Mouse (Mus musculus) frontal cortex, postnatal 14 days (tissue): ENCODE results near the gene Bsnd.

Experiments
- DNase-seq, 2 experiments: peaks; one replicate each; pipeline ENCODE4 v3.0.0; 2022; ENCODE audit warnings: low spot score in 2 of 2

Bsnd gene

GRCm38 (mm10) chr4:106483215-106483727, 8.8 kb downstream of the Bsnd start:
- no peak for DNase-seq

- DNase-seq = no peak
Observed at GRCm38 (mm10) chr4:106480545-106480944, 11.5 kb downstream of the Bsnd start.

- DNase-seq = peak; percentile 56 to 57
Observed at GRCm38 (mm10) chr4:106474241-106474640, 17.8 kb downstream of the Bsnd start.

- peak; percentile 46 to 70 for DNase-seq
Observed at GRCm38 (mm10) chr4:106472335-106472734, 19.7 kb downstream of the Bsnd start.

GRCm38 (mm10) chr4:106470921-106471320, 21.2 kb downstream of the Bsnd start:
- no peak for DNase-seq

GRCm38 (mm10) chr4:106467420-106468110, 24.5 kb downstream of the Bsnd start:
- no peak for DNase-seq

- DNase-seq = no peak
Observed at GRCm38 (mm10) chr4:106463174-106463801, 28.8 kb downstream of the Bsnd start.

- no peak for DNase-seq
Observed at GRCm38 (mm10) chr4:106462524-106462923, 29.6 kb downstream of the Bsnd start.

- DNase-seq = no peak
Observed at GRCm38 (mm10) chr4:106462016-106462415, 30.1 kb downstream of the Bsnd start.

GRCm38 (mm10) chr4:106454541-106454940, 37.5 kb downstream of the Bsnd start:
- no peak for DNase-seq

GRCm38 (mm10) chr4:106453516-106453915, 38.6 kb downstream of the Bsnd start:
- DNase-seq = no peak

GRCm38 (mm10) chr4:106453108-106453507, 39.0 kb downstream of the Bsnd start:
- DNase-seq = no peak

GRCm38 (mm10) chr4:106452401-106452800, 39.7 kb downstream of the Bsnd start:
- DNase-seq = peak in 1 of 2 experiments; percentile 53

GRCm38 (mm10) chr4:106449306-106449705, 42.8 kb downstream of the Bsnd start:
- DNase-seq = no peak

- DNase-seq = no peak
Observed at GRCm38 (mm10) chr4:106443182-106443581, 48.9 kb downstream of the Bsnd start.

GRCm38 (mm10) chr4:106438763-106439162, 53.3 kb downstream of the Bsnd start:
- peak in 1 of 2 experiments; percentile 17 for DNase-seq

GRCm38 (mm10) chr4:106437207-106437606, 54.9 kb downstream of the Bsnd start:
- peak in 1 of 2 experiments; percentile 2 for DNase-seq

GRCm38 (mm10) chr4:106436475-106436874, 55.6 kb downstream of the Bsnd start:
- no peak for DNase-seq

GRCm38 (mm10) chr4:106435426-106435825, 56.7 kb downstream of the Bsnd start:
- no peak for DNase-seq
